Comparison of ENCODE assay signal across 22 mouse cellular contexts in genomic region chr1:181271821-181272220, GRCm38 (mm10).
DNase-seq lines count a peak whose midpoint lies in the region; ATAC-seq and TF ChIP-seq lines count a peak whose summit lies in the region.
"Had no signal": no experiment of that assay in that cellular context is flagged by ENCODE, and none has a peak within 500 bp of the region (broad histone marks: within the 10 kb centered on the region; RNA-seq: fewer than 3 reads in every experiment).

No protein-coding gene starts in this region.

- no peak for TF ChIP-seq CTCF in kidney, postnatal 0 days (IDR thresholded peaks at IDR 0.05; ENCODE audit: low read depth)
- no peak for TF ChIP-seq CTCF in liver, postnatal 0 days (IDR thresholded peaks at IDR 0.05; ENCODE audit: low read depth)

- no peaks in the 10 kb centered on the region for H3K9me3 ChIP-seq in kidney, embryonic 16.5 days (ENCODE audit: low read length)
- H3K9me3 ChIP-seq in kidney, embryonic 15.5 days (replicated peaks) = no peaks in the 10 kb centered on the region
- H3K9me3 ChIP-seq in kidney, postnatal 0 days (replicated peaks; ENCODE audit: low read length) = no peaks in the 10 kb centered on the region
- no peaks in the 10 kb centered on the region for H3K9me3 ChIP-seq in liver, postnatal 0 days (ENCODE audit: low read length)
- H3K9me3 ChIP-seq: forebrain, embryonic 13.5 days; heart, embryonic 10.5 days; heart, embryonic 15.5 days; midbrain, embryonic 13.5 days had no signal

- no peaks in the 10 kb centered on the region for H3K4me1 ChIP-seq in kidney, embryonic 16.5 days (ENCODE audit: insufficient read depth, low read length)
- H3K4me1 ChIP-seq in kidney, embryonic 15.5 days = peaks cover 16% of the 10 kb centered on the region
- no peaks in the 10 kb centered on the region for H3K4me1 ChIP-seq in kidney, postnatal 0 days (replicated peaks; ENCODE audit: insufficient read depth, low read length)
- H3K4me1 ChIP-seq in liver, postnatal 0 days (ENCODE audit: insufficient read depth) = peaks cover 12% of the 10 kb centered on the region

- no peaks in the 10 kb centered on the region for H3K27me3 ChIP-seq in kidney, embryonic 16.5 days (ENCODE audit: insufficient read depth, low read length)
- H3K27me3 ChIP-seq in kidney, embryonic 15.5 days = no peaks in the 10 kb centered on the region
- H3K27me3 ChIP-seq in kidney, postnatal 0 days (ENCODE audit: insufficient read depth, low read length) = no peaks in the 10 kb centered on the region
- H3K27me3 ChIP-seq in liver, postnatal 0 days (ENCODE audit: insufficient read depth, low read length) = no peaks in the 10 kb centered on the region
- H3K27me3 ChIP-seq: forebrain, embryonic 13.5 days; midbrain, embryonic 13.5 days; neural tube, embryonic 13.5 days had no signal

- no peaks in the 10 kb centered on the region for H3K36me3 ChIP-seq in kidney, embryonic 16.5 days (ENCODE audit: insufficient read depth, low read length)
- H3K36me3 ChIP-seq in kidney, embryonic 15.5 days = no peaks in the 10 kb centered on the region
- H3K36me3 ChIP-seq in kidney, postnatal 0 days (ENCODE audit: insufficient read depth, low read length) = no peaks in the 10 kb centered on the region
- H3K36me3 ChIP-seq in liver, postnatal 0 days (replicated peaks; ENCODE audit: insufficient read depth, low read length) = no peaks in the 10 kb centered on the region
- H3K36me3 ChIP-seq: heart, embryonic 10.5 days; heart, embryonic 15.5 days; midbrain, embryonic 13.5 days; neural tube, embryonic 13.5 days had no signal

- H3K4me3 ChIP-seq in kidney, embryonic 16.5 days (ENCODE audit: low read length) = no peak overlapping the region
- H3K4me3 ChIP-seq in kidney, embryonic 15.5 days (replicated peaks) = no peak overlapping the region
- no peak overlapping the region for H3K4me3 ChIP-seq in kidney, postnatal 0 days (replicated peaks; ENCODE audit: low read depth, low read length)
- H3K4me3 ChIP-seq in liver, postnatal 0 days (ENCODE audit: low read depth, low read length) = no peak overlapping the region
- H3K4me3 ChIP-seq: forebrain, embryonic 13.5 days; heart, embryonic 10.5 days; heart, embryonic 15.5 days; midbrain, embryonic 13.5 days; neural tube, embryonic 13.5 days had no signal

- no peak overlapping the region for H3K4me2 ChIP-seq in kidney, embryonic 16.5 days (replicated peaks; ENCODE audit: low read depth, low read length)
- H3K4me2 ChIP-seq in kidney, embryonic 15.5 days = no peak overlapping the region
- no peak overlapping the region for H3K4me2 ChIP-seq in kidney, postnatal 0 days (ENCODE audit: low read length)
- no peak overlapping the region for H3K4me2 ChIP-seq in liver, postnatal 0 days (ENCODE audit: low read depth, low read length)
- H3K4me2 ChIP-seq: forebrain, embryonic 13.5 days; heart, embryonic 15.5 days; midbrain, embryonic 13.5 days; neural tube, embryonic 13.5 days had no signal

- H3K9ac ChIP-seq in kidney, embryonic 16.5 days (replicated peaks; ENCODE audit: low read length) = no peak overlapping the region
- H3K9ac ChIP-seq in kidney, embryonic 15.5 days = no peak overlapping the region
- no peak overlapping the region for H3K9ac ChIP-seq in kidney, postnatal 0 days (ENCODE audit: low read depth, low read length)
- no peak overlapping the region for H3K9ac ChIP-seq in liver, postnatal 0 days (replicated peaks)
- H3K9ac ChIP-seq: forebrain, embryonic 13.5 days; heart, embryonic 15.5 days; midbrain, embryonic 13.5 days; neural tube, embryonic 13.5 days had no signal

- DNase-seq in kidney, postnatal 0 days (ENCODE audit: low spot score) = no peak
- DNase-seq in kidney, postnatal 25 days = peak; percentile 27 to 64
- DNase-seq in liver, postnatal 0 days = peak; percentile 50
- DNase-seq in lung, postnatal 4 days = no peak
- DNase-seq: adrenal gland, adult 2 months; adrenal gland, postnatal 36 days; B cell, adult 2 months; cerebellum, adult 2 months; cerebellum, postnatal 36 days; gastrocnemius, postnatal 10 days; layer of hippocampus, postnatal 36 days had no signal

- WGBS in kidney, embryonic 16.5 days = 78% methylated on average over 6 of the region's 6 CpGs
- WGBS in kidney, embryonic 15.5 days = 80% methylated on average over 6 of the region's 6 CpGs
- WGBS in kidney, postnatal 0 days = 78% methylated on average over 6 of the region's 6 CpGs
- WGBS in liver, postnatal 0 days (ENCODE audit: insufficient replicate concordance) = 72% methylated on average over 6 of the region's 6 CpGs

- TF ChIP-seq EP300 in liver, postnatal 0 days (IDR thresholded peaks at IDR 0.05; ENCODE audit: low read depth) = no peak

- peak; percentile 44; the same call in 1 of the 2 replicates for ATAC-seq in kidney, embryonic 16.5 days (ENCODE audit: low FRiP score, low TSS enrichment)
- no peak; the same call in 1 of the 2 replicates for ATAC-seq in kidney, embryonic 15.5 days (replicated peaks; ENCODE audit: low FRiP score)
- ATAC-seq in kidney, postnatal 0 days (replicated peaks; ENCODE audit: low FRiP score, low read depth) = peak; percentile 49
- peak; percentile 75 for ATAC-seq in liver, postnatal 0 days
- ATAC-seq: activated CD4-positive, CD25-positive, alpha-beta regulatory T cell, adult 4 months; hindbrain, embryonic 16.5 days had no signal

- no peak overlapping the region for H3K27ac ChIP-seq in kidney, embryonic 16.5 days (ENCODE audit: low read length)
- H3K27ac ChIP-seq in kidney, embryonic 15.5 days = no peak overlapping the region
- no peak overlapping the region; the same call in 1 of the 2 replicates for H3K27ac ChIP-seq in kidney, postnatal 0 days
- H3K27ac ChIP-seq in liver, postnatal 0 days (ENCODE audit: low read depth) = peak overlapping the region; percentile 45; the same call in 1 of the 2 replicates
- H3K27ac ChIP-seq: forebrain, embryonic 13.5 days; heart, embryonic 15.5 days; liver, embryonic 14.5 days; macrophage; midbrain, embryonic 13.5 days; neural tube, embryonic 13.5 days had no signal

Comparison
In these comparisons a context has a peak if more than half of its experiments do, and no peak if none do; other contexts are left out.
1. DNase-seq: peak in kidney, postnatal 25 days (2 of 2) and liver, postnatal 0 days (single experiment); none in kidney, postnatal 0 days (single experiment) and lung, postnatal 4 days (0 of 2).